Mouse (Mus musculus) lung, adult 2 months (tissue): Measurements from ENCODE around the gene Irf3.

Experiments
- CTCF ChIP-seq: fragments of 200-500 bp; IDR thresholded peaks from 2 replicates; pipeline ENCODE4 v1.5.1; 2011; ENCODE audit warnings: mild to moderate bottlenecking, low read length, control low read depth; ENCODE audit not compliant: insufficient read depth
- POLR2A ChIP-seq: fragments of 200-500 bp; IDR thresholded peaks from 2 replicates; pipeline ENCODE4 v1.6.1; 2011; ENCODE audit warnings: low read depth, mild to moderate bottlenecking, control low read depth, low read length, borderline replicate concordance; ENCODE audit errors: extremely low read depth

DNA sequence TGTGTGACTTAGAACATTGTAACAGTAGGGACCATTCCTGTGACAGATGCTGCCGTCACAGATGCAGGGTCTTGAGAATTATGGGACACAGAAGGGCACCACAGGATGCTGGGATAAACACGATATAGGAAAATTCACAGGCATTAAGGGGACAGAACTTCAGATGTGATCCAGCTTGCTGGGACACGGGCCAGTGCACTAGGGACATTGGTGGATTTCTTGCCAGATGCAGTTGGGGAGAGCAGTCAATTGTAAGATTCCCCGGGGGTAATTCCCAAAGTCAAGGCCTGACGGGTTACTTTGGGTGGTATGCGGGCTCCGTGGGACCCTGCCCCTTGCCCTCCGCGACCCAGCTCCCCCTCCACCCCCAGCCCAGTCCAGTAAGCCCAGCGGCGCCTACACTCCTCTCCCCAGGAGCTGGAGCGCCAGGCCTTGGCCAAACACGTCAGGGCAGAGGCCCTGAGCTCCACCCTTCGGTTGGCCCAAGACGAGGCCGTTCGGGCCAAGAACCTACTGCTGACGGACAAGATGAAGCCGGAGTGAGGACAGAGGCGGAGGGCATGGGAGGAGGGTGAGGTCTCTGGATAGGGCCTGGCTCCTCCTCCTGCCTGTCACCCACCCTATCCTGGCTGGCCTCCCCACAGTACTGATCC lies 40.1 kb upstream of the Irf3 start:
- TF ChIP-seq CTCF: no peak
- TF ChIP-seq POLR2A: no peak
